Mouse (Mus musculus) ES-Bruce4 (cell line): Measurements from ENCODE around the gene Dguok. TPM values are rescaled to one million over a fixed set of nuclear protein-coding genes. Genes with fewer than 3 reads are reported as not detected.

ENCODE experiments used
- H3K27ac ChIP-seq: 2 replicates; pipeline ENCODE4 v1.5.1; 2012; ENCODE audit warnings: low read length, inconsistent platforms; ENCODE audit not compliant: insufficient read depth
- H3K27me3 ChIP-seq: 2 replicates; pipeline ENCODE4 v1.6.1; 2012; ENCODE audit warnings: mild to moderate bottlenecking, low read length, inconsistent platforms; ENCODE audit not compliant: control insufficient read depth, poor library complexity, insufficient read depth, severe bottlenecking
- H3K36me3 ChIP-seq: 2 replicates; pipeline ENCODE4 v1.6.1; 2012; ENCODE audit warnings: inconsistent platforms, mild to moderate bottlenecking, low read length, moderate library complexity; ENCODE audit not compliant: control insufficient read depth, poor library complexity, insufficient read depth, severe bottlenecking
- H3K4me1 ChIP-seq: one replicate; pipeline ENCODE4 v1.8.1; 2011; ENCODE audit warnings: low read length; ENCODE audit not compliant: control insufficient read depth, insufficient read depth
- H3K4me3 ChIP-seq: 2 replicates; pipeline ENCODE4 v1.5.1; 2011; ENCODE audit warnings: low read depth, mild to moderate bottlenecking, low read length
- H3K9ac ChIP-seq: 2 replicates; pipeline ENCODE4 v1.6.1; 2012; ENCODE audit warnings: low read depth, mild to moderate bottlenecking, inconsistent platforms; ENCODE audit not compliant: poor library complexity, severe bottlenecking
- H3K9me3 ChIP-seq: replicated peaks from 2 replicates; pipeline ENCODE4 v1.6.1; 2012; ENCODE audit warnings: mild to moderate bottlenecking, low read length, inconsistent platforms; ENCODE audit not compliant: control insufficient read depth, poor library complexity, insufficient read depth, severe bottlenecking
- CTCF ChIP-seq: IDR thresholded peaks from one replicate; pipeline ENCODE4 v1.8.1; 2011; ENCODE audit warnings: low read depth, low read length
- EP300 ChIP-seq: IDR thresholded peaks from 2 replicates; pipeline ENCODE4 v1.6.1; 2011; ENCODE audit warnings: low read depth, low read length; ENCODE audit not compliant: insufficient read depth
- POLR2A ChIP-seq: IDR thresholded peaks from one replicate; pipeline ENCODE4 v1.8.1; 2011; ENCODE audit warnings: low read length; ENCODE audit not compliant: insufficient read depth
- polyA plus RNA-seq: library from polyadenylated mRNA; stranded (reverse); fragments of >200 nt; gene quantifications from 2 replicates; pipeline ENCODE4 v1.2.4, GENCODE M21; 2011; ENCODE audit warnings: low read depth; ENCODE audit not compliant: missing spikeins, insufficient read depth, insufficient read length

Gene Dguok
- polyA plus RNA-seq, 1 experiment = 48.0 TPM

DNA sequence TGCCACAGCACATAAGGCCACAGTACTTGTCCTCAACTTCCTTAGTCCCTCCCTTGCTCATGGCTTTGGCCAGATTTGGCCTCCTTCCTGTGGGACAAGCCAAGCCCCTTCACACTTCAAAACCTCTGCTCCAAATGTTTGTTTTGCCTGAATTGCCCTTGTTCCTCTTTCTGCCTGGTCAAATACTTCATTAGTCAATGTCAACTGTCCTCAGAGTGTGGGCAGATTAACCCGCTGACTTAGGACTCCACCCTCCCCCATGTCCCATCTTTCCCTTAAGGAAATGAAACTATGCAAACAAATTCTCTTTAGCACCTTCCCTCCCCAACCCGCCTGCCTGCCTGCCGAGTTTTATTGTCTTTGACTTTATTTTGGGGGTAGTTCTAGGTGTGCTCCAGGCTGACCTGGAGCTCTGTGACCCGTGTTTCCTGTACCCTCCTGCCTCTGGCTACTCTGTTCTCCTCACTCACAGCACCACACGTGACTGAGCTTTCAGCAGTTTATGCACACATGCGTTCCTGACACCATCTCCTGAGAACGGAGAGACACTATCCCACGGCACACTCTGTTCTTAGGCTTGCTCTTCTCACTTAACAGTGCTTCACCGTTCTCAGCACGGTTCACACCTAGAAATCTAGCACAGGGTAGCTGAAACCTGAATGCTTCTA lies 24.2 kb downstream of the Dguok start:
- H3K27ac ChIP-seq = no peak overlapping the region

DNA sequence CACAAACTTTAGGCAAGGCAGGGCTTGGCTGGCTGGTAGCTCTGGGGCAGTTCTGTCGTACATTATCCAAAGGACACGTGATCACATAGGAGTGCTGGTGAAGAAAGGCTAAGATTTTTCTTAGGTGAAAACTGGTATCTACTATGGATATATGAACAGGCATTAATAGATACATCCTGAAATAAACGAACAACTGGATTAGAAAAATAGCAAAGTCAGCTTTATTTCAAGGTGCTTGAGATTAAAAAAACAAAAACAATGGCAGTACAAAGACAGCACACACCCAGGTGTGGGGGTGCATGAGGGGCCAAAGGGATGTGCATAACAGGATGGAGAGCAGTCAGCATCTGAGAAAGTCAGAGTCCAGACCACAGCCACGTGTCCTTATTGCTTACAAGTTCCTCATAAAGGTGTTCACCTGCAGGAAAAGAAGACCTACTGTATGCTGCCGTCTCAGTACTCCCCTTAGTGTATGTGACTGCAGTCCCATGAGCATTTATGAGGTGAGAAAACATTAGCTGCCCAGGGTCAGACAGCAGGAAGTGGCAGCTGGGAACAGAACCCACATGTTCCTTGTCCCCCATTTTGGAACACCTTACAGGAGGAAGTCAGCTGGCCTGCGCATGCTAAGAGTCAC lies 26.6 kb downstream of the Dguok start:
- no peak for TF ChIP-seq POLR2A
- TF ChIP-seq CTCF = no peak
- TF ChIP-seq EP300 = no peak
- no peaks in the 10 kb centered on the region for H3K27me3 ChIP-seq
- no peak overlapping the region for H3K27ac ChIP-seq
- H3K4me1 ChIP-seq = no peaks in the 10 kb centered on the region
- H3K9me3 ChIP-seq = no peaks in the 10 kb centered on the region
- H3K36me3 ChIP-seq = 0 out of 2 replicates have a peak, but pooled peaks cover 2% of the 10 kb centered on the region
- no peak overlapping the region for H3K9ac ChIP-seq
- H3K4me3 ChIP-seq = no peak overlapping the region

More for the DNA sequence above, 24.2 kb downstream of the Dguok start:
- Histone ChIP-seq H3K27me3 (no peaks in the 10 kb centered on the region), H3K9ac (no peak overlapping the region), H3K4me3 (no peak overlapping the region), H3K4me1 (no peaks in the 10 kb centered on the region), H3K36me3 (0 out of 2 replicates have a peak, but pooled peaks cover 2% of the 10 kb centered on the region), H3K9me3 (no peaks in the 10 kb centered on the region)
- TF ChIP-seq POLR2A (no peak), CTCF (no peak), EP300 (no peak)

DNA sequence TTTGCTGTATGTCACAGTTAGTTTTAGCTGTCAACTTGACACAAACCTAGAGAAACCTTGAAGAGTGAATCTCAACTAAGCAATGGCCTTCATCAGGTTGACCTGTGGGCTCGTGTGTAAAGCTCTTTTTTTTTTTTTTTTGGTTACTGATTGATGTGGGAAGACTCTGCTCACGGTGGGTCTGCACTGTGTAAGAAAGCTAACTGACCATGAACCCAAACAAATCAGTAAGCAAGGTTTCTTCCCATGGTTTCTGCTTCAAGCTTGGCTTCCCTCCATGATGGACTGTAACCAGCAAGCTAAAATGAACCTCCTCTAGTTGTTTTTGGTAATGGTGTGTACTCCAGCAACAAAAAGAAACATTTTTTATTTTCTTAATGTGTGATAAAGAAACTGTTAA lies 27.6 kb downstream of the Dguok start:
- H3K27ac ChIP-seq = no peak overlapping the region
- no peak for TF ChIP-seq POLR2A
- no peak for TF ChIP-seq CTCF
- TF ChIP-seq EP300 = no peak

DNA sequence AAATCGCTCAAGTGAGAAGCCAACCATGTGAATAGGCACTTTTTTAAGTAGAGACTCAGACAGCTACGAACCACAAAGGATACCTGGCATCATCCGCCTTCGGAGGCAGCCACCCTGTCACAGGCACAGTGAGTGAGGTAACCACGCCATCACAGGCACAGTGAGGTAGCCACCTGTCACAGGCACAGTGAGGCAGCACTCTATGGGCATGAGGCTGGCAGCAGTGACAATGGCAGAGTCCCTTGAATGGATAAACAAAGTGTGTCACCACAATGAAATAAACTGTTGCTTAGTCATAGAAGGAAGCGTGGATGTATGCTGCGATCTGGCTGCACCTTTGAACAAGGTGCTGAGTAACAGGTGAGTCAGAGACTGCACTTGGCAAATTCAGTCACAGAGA lies 28.1 kb downstream of the Dguok start:
- H3K9ac ChIP-seq = no peak overlapping the region
- H3K4me3 ChIP-seq = no peak overlapping the region
- 0 out of 2 replicates have a peak, but pooled peaks cover 2% of the 10 kb centered on the region for H3K36me3 ChIP-seq
- no peaks in the 10 kb centered on the region for H3K4me1 ChIP-seq
- H3K9me3 ChIP-seq = no peaks in the 10 kb centered on the region
- no peaks in the 10 kb centered on the region for H3K27me3 ChIP-seq
- H3K27ac ChIP-seq = no peak overlapping the region
- TF ChIP-seq CTCF = no peak
- TF ChIP-seq POLR2A = no peak
- TF ChIP-seq EP300 = no peak

More for the DNA sequence above, 27.6 kb downstream of the Dguok start:
- Histone ChIP-seq H3K4me1 (no peaks in the 10 kb centered on the region), H3K27me3 (no peaks in the 10 kb centered on the region), H3K9me3 (no peaks in the 10 kb centered on the region), H3K9ac (no peak overlapping the region), H3K4me3 (no peak overlapping the region), H3K36me3 (0 out of 2 replicates have a peak, but pooled peaks cover 2% of the 10 kb centered on the region)

DNA sequence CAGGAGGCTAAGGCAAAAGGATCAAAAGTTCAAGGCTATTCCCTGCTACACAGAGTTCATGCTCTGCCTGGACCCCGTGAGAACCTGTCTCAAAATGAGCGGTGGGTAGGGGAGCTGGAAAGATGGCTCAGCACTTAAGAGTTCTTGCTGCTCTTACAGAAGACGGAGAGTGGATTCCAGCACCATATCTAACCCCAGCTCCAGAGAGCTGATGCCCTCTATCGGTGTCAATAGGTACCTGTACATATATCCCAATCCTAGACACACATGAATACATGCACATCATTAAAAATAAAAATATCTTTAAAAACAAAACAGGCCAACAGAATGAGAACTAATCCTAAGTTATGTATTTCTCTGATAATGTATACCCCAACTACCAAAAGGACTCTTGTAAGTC lies 28.6 kb downstream of the Dguok start:
- Histone ChIP-seq H3K27me3 (no peaks in the 10 kb centered on the region), H3K4me3 (no peak overlapping the region), H3K4me1 (no peaks in the 10 kb centered on the region), H3K36me3 (0 out of 2 replicates have a peak, but pooled peaks cover 2% of the 10 kb centered on the region), H3K27ac (no peak overlapping the region), H3K9ac (no peak overlapping the region), H3K9me3 (no peaks in the 10 kb centered on the region)
- TF ChIP-seq EP300 (no peak), POLR2A (no peak), CTCF (no peak)

DNA sequence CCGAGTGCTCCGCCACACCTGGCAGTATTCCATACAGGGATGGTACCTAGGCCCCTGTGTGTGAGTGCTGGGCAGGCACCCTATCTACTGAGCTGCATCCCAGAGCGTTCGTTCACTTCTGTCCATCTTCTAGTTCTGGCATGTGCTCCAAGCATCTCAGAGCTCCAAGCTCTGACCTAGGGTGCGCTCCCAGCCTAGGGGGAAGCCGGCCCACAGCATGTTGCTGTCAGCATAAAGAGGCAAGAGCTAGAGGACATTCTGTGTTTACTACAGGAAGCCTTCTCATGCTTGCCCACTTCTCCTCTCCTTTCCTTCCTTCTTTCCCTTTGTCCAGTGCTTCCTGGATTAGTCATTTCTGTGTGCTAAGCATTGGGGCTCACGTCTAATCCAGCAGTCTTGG lies 31.3 kb downstream of the Dguok start:
- no peak overlapping the region for H3K9ac ChIP-seq
- no peaks in the 10 kb centered on the region for H3K9me3 ChIP-seq
- H3K4me1 ChIP-seq = no peaks in the 10 kb centered on the region
- no peaks in the 10 kb centered on the region for H3K27me3 ChIP-seq
- 0 out of 2 replicates have a peak, but pooled peaks cover under 1% of the 10 kb centered on the region for H3K36me3 ChIP-seq
- TF ChIP-seq POLR2A (no peak), CTCF (no peak), EP300 (no peak)
- no peak overlapping the region for H3K4me3 ChIP-seq
- no peak overlapping the region for H3K27ac ChIP-seq
